Mouse (Mus musculus) neural tube, embryonic 13.5 days (tissue): Measurements from ENCODE around the gene Zbtb22. TPM values are rescaled to one million over a fixed set of nuclear protein-coding genes. Genes with fewer than 3 reads are reported as not detected.

Experiments
- ATAC-seq: fragments of 200-750 bp; cut with Nextera tagmentation; 2 replicates; pipeline ENCODE4 v1.8.0; 2017; ENCODE audit warnings: low read depth, mild to moderate bottlenecking, moderate TSS enrichment, moderate library complexity
- H3K27ac ChIP-seq: fragments of 300-500 bp; sonication (generic); replicated peaks from 2 replicates; pipeline ENCODE4 v1.5.1; 2015; ENCODE audit warnings: moderate library complexity, mild to moderate bottlenecking, inconsistent platforms
- H3K27me3 ChIP-seq: fragments of 300-500 bp; sonication (generic); 2 replicates; pipeline ENCODE4 v1.6.1; 2015; ENCODE audit warnings: mild to moderate bottlenecking, inconsistent platforms
- H3K36me3 ChIP-seq: fragments of 300-500 bp; sonication (generic); 2 replicates; pipeline ENCODE4 v1.6.1; 2015; ENCODE audit warnings: mild to moderate bottlenecking, inconsistent platforms
- H3K4me1 ChIP-seq: fragments of 300-500 bp; sonication (generic); replicated peaks from 2 replicates; pipeline ENCODE4 v1.6.1; 2015; ENCODE audit warnings: inconsistent platforms
- H3K4me2 ChIP-seq: fragments of 300-500 bp; sonication (generic); 2 replicates; pipeline ENCODE4 v1.6.1; 2015; ENCODE audit warnings: inconsistent platforms, mild to moderate bottlenecking, moderate library complexity
- H3K4me3 ChIP-seq: fragments of 300-500 bp; sonication (generic); 2 replicates; pipeline ENCODE4 v1.5.1; 2015; ENCODE audit warnings: mild to moderate bottlenecking, inconsistent platforms
- H3K9ac ChIP-seq: fragments of 300-500 bp; sonication (generic); 2 replicates; pipeline ENCODE4 v1.6.1; 2015; ENCODE audit warnings: moderate library complexity, mild to moderate bottlenecking, inconsistent platforms
- H3K9me3 ChIP-seq: fragments of 300-500 bp; sonication (generic); 2 replicates; pipeline ENCODE4 v1.6.1; 2016; ENCODE audit warnings: inconsistent platforms
- WGBS: fragments of 180-500 bp; shearing (Covaris S2); methylation state at CpG from one replicate; pipeline ENCODE4 v1.1.7; 2015; 5-methylcytosine and 5-hydroxymethylcytosine counted together
- polyA plus RNA-seq: library from polyadenylated mRNA; unstranded; fragments of >200 nt; fragmentation: Nextera tagmentation; extraction: Ambion mirVana; gene quantifications from 2 replicates; pipeline ENCODE4 v1.2.1, GENCODE M21; 2015

Zbtb22 gene
- polyA plus RNA-seq, 1 experiment from 2014 or later, result 17.7 TPM

GRCm38 (mm10) chr17:33909077-33909868 lies 6.4 kb upstream of the Zbtb22 start, which contains the start of gene Daxx:
Daxx (plus strand) TSS chr17:33909414.
- H3K4me3 ChIP-seq, result peak within 1 kb of the TSS; percentile 88
- H3K9me3 ChIP-seq, result no peaks in the 10 kb centered on the region
- peak within 1 kb of the TSS; percentile 94 for H3K27ac ChIP-seq
- peaks cover 36% of the 10 kb centered on the region for H3K36me3 ChIP-seq
- peak within 1 kb of the TSS; percentile 94 for H3K4me2 ChIP-seq
- peak within 1 kb of the TSS; percentile 92 for H3K9ac ChIP-seq
- H3K4me1 ChIP-seq, result peaks cover 41% of the 10 kb centered on the region
- H3K27me3 ChIP-seq, result no peaks in the 10 kb centered on the region
- under 1% methylated on average over 68 of the region's 68 CpGs for WGBS
- ATAC-seq, result peak; percentile 96

GRCm38 (mm10) chr17:33909869-33910250 lies 5.8 kb upstream of the Zbtb22 start:
- no peaks in the 10 kb centered on the region for H3K9me3 ChIP-seq
- peak overlapping the region; percentile 92 for H3K9ac ChIP-seq
- peak overlapping the region; percentile 94 for H3K27ac ChIP-seq
- peaks cover 40% of the 10 kb centered on the region for H3K36me3 ChIP-seq
- ATAC-seq, result no peak
- no peaks in the 10 kb centered on the region for H3K27me3 ChIP-seq
- peak overlapping the region; percentile 94 for H3K4me2 ChIP-seq
- WGBS, result under 1% methylated on average over 14 of the region's 14 CpGs
- peaks cover 46% of the 10 kb centered on the region for H3K4me1 ChIP-seq
- H3K4me3 ChIP-seq, result peak overlapping the region; percentile 88

GRCm38 (mm10) chr17:33910346-33911051 lies 5.2 kb upstream of the Zbtb22 start:
- WGBS, result 55% methylated on average over 11 of the region's 11 CpGs

GRCm38 (mm10) chr17:33911052-33911812 lies 4.5 kb upstream of the Zbtb22 start:
- Histone ChIP-seq H3K4me2 (no peak overlapping the region), H3K4me3 (no peak overlapping the region), H3K27ac (no peak overlapping the region), H3K9ac (no peak overlapping the region), H3K36me3 (peaks cover 44% of the 10 kb centered on the region), H3K27me3 (no peaks in the 10 kb centered on the region), H3K9me3 (no peaks in the 10 kb centered on the region), H3K4me1 (peaks cover 53% of the 10 kb centered on the region)
- 91% methylated on average over 31 of the region's 31 CpGs for WGBS
- no peak for ATAC-seq

More at GRCm38 (mm10) chr17:33910346-33911051, 5.2 kb upstream of the Zbtb22 start:
- peak overlapping the region; percentile 94 for H3K4me2 ChIP-seq
- peaks cover 44% of the 10 kb centered on the region for H3K36me3 ChIP-seq
- H3K4me1 ChIP-seq, result peaks cover 52% of the 10 kb centered on the region
- no peaks in the 10 kb centered on the region for H3K27me3 ChIP-seq
- ATAC-seq, result no peak
- H3K9me3 ChIP-seq, result no peaks in the 10 kb centered on the region
- H3K9ac ChIP-seq, result peak overlapping the region; percentile 92
- peak overlapping the region; percentile 88 for H3K4me3 ChIP-seq
- H3K27ac ChIP-seq, result peak overlapping the region; percentile 94; the same call in 1 of the 2 replicates

- no peak for ATAC-seq
- H3K9ac ChIP-seq, result no peak overlapping the region
Measured at GRCm38 (mm10) chr17:33911813-33912414, 3.8 kb upstream of the Zbtb22 start.

GRCm38 (mm10) chr17:33913264-33913663 lies 2.4 kb upstream of the Zbtb22 start:
- Histone ChIP-seq H3K27me3 (no peaks in the 10 kb centered on the region), H3K4me1 (peaks cover 64% of the 10 kb centered on the region), H3K4me2 (no peak overlapping the region), H3K36me3 (peaks cover 56% of the 10 kb centered on the region), H3K4me3 (no peak overlapping the region), H3K27ac (no peak overlapping the region), H3K9ac (no peak overlapping the region), H3K9me3 (no peaks in the 10 kb centered on the region)
- ATAC-seq, result no peak
- 93% methylated on average over 10 of the region's 10 CpGs for WGBS

More at GRCm38 (mm10) chr17:33911813-33912414, 3.8 kb upstream of the Zbtb22 start:
- Histone ChIP-seq H3K4me1 (peaks cover 58% of the 10 kb centered on the region), H3K4me2 (no peak overlapping the region), H3K36me3 (peaks cover 44% of the 10 kb centered on the region), H3K27ac (no peak overlapping the region), H3K9me3 (no peaks in the 10 kb centered on the region), H3K27me3 (no peaks in the 10 kb centered on the region), H3K4me3 (no peak overlapping the region)
- 93% methylated on average over 28 of the region's 28 CpGs for WGBS

- H3K9ac ChIP-seq, result no peak overlapping the region
- H3K4me2 ChIP-seq, result no peak overlapping the region
- 96% methylated on average over 8 of the region's 8 CpGs for WGBS
- no peak for ATAC-seq
- H3K4me3 ChIP-seq, result no peak overlapping the region
- H3K27me3 ChIP-seq, result no peaks in the 10 kb centered on the region
- no peaks in the 10 kb centered on the region for H3K9me3 ChIP-seq
- H3K27ac ChIP-seq, result no peak overlapping the region
- H3K4me1 ChIP-seq, result peaks cover 70% of the 10 kb centered on the region
- H3K36me3 ChIP-seq, result peaks cover 60% of the 10 kb centered on the region
Measured at GRCm38 (mm10) chr17:33913905-33914304, 1.8 kb upstream of the Zbtb22 start.

- Histone ChIP-seq H3K4me1 (peaks cover 78% of the 10 kb centered on the region), H3K36me3 (peaks cover 60% of the 10 kb centered on the region), H3K27me3 (no peaks in the 10 kb centered on the region), H3K9ac (peak overlapping the region; percentile 70; the same call in 1 of the 2 replicates), H3K4me3 (peak overlapping the region; percentile 51), H3K27ac (peak overlapping the region; percentile 85; the same call in 1 of the 2 replicates), H3K4me2 (peak overlapping the region; percentile 66), H3K9me3 (no peaks in the 10 kb centered on the region)
- 73% methylated on average over 13 of the region's 13 CpGs for WGBS
- ATAC-seq, result no peak
Measured at GRCm38 (mm10) chr17:33914969-33915391, 724 bp upstream of the Zbtb22 start.

GRCm38 (mm10) chr17:33916294-33916693 lies 590 bp downstream of the Zbtb22 start:
- Histone ChIP-seq H3K4me2 (peak overlapping the region; percentile 66), H3K27ac (peak overlapping the region; percentile 85), H3K4me3 (peak overlapping the region; percentile 51), H3K4me1 (peaks cover 78% of the 10 kb centered on the region), H3K27me3 (no peaks in the 10 kb centered on the region), H3K9me3 (no peaks in the 10 kb centered on the region), H3K9ac (peak overlapping the region; percentile 70), H3K36me3 (peaks cover 51% of the 10 kb centered on the region)
- peak; percentile 13 for ATAC-seq
- under 1% methylated on average over 20 of the region's 20 CpGs for WGBS

GRCm38 (mm10) chr17:33916847-33917655 lies 1.3 kb downstream of the Zbtb22 start:
- ATAC-seq, result no peak
- H3K9ac ChIP-seq, result peak overlapping the region; percentile 70
- no peaks in the 10 kb centered on the region for H3K9me3 ChIP-seq
- no peak overlapping the region for H3K27ac ChIP-seq
- no peaks in the 10 kb centered on the region for H3K27me3 ChIP-seq
- peak overlapping the region; percentile 66 for H3K4me2 ChIP-seq
- peaks cover 73% of the 10 kb centered on the region for H3K4me1 ChIP-seq
- 77% methylated on average over 31 of the region's 31 CpGs for WGBS
- H3K36me3 ChIP-seq, result peaks cover 43% of the 10 kb centered on the region
- H3K4me3 ChIP-seq, result peak overlapping the region; percentile 51
